Mouse (Mus musculus) layer of hippocampus, adult 9-11 months (tissue): ENCODE data around the gene Larp1b.
"Not testable (repeated sequence)": the region's sequence is repeated elsewhere in the genome, so short reads cannot be mapped to it uniquely, and the experiment has no call there.

Experiments used
- DNase-seq: peaks from one replicate; pipeline ENCODE4 v3.0.0; 2022

The Larp1b gene

GRCm38 (mm10) chr3:40949170-40949902, at the start of gene Larp1b:
TSS of gene Larp1b (plus strand) at chr3:40949828.
- peak; percentile 99 for DNase-seq

GRCm38 (mm10) chr3:40902443-40902842, 47.2 kb upstream of the Larp1b start, which contains the start of gene 1700034I23Rik:
TSS of gene 1700034I23Rik (minus strand) at chr3:40902543.
- DNase-seq, result not testable (repeated sequence)

- DNase-seq, result no peak
Observed at GRCm38 (mm10) chr3:40938189-40938588, 11.4 kb upstream of the Larp1b start.

- DNase-seq, result no peak
Observed at GRCm38 (mm10) chr3:40938592-40938991, 11.0 kb upstream of the Larp1b start.

GRCm38 (mm10) chr3:40939019-40939418, 10.6 kb upstream of the Larp1b start:
- no peak for DNase-seq

GRCm38 (mm10) chr3:40949903-40950600, 424 bp downstream of the Larp1b start:
- no peak for DNase-seq

GRCm38 (mm10) chr3:40950601-40951201, 1.1 kb downstream of the Larp1b start:
- peak; percentile 14 for DNase-seq

GRCm38 (mm10) chr3:40951365-40951764, 1.7 kb downstream of the Larp1b start:
- no peak for DNase-seq

- no peak for DNase-seq
Observed at GRCm38 (mm10) chr3:40952606-40953005, 3.0 kb downstream of the Larp1b start.

GRCm38 (mm10) chr3:40954792-40955191, 5.2 kb downstream of the Larp1b start:
- no peak for DNase-seq

GRCm38 (mm10) chr3:40958831-40959230, 9.2 kb downstream of the Larp1b start:
- DNase-seq, result no peak

GRCm38 (mm10) chr3:40980758-40981157, 31.1 kb downstream of the Larp1b start:
- no peak for DNase-seq

GRCm38 (mm10) chr3:40987539-40987938, 37.9 kb downstream of the Larp1b start:
- DNase-seq, result no peak

- DNase-seq, result no peak
Observed at GRCm38 (mm10) chr3:40988722-40989121, 39.1 kb downstream of the Larp1b start.

- DNase-seq, result no peak
Observed at GRCm38 (mm10) chr3:40991541-40991940, 41.9 kb downstream of the Larp1b start.

- DNase-seq, result no peak
Observed at GRCm38 (mm10) chr3:40995161-40995560, 45.5 kb downstream of the Larp1b start.

GRCm38 (mm10) chr3:41009315-41009714, 59.7 kb downstream of the Larp1b start:
- DNase-seq, result no peak

GRCm38 (mm10) chr3:41009990-41010389, 60.4 kb downstream of the Larp1b start:
- DNase-seq, result peak; percentile 53

- no peak for DNase-seq
Observed at GRCm38 (mm10) chr3:41010701-41011100, 61.1 kb downstream of the Larp1b start.

- DNase-seq, result no peak
Observed at GRCm38 (mm10) chr3:41012451-41012850, 62.8 kb downstream of the Larp1b start.

- no peak for DNase-seq
Observed at GRCm38 (mm10) chr3:41014946-41015345, 65.3 kb downstream of the Larp1b start.

- no peak for DNase-seq
Observed at GRCm38 (mm10) chr3:41018022-41018608, 68.5 kb downstream of the Larp1b start.

- no peak for DNase-seq
Observed at GRCm38 (mm10) chr3:41020687-41021086, 71.1 kb downstream of the Larp1b start.
